Mouse (Mus musculus) urinary bladder, adult 18-20 months (tissue): ENCODE results near the gene Gm37240.
"Not testable (repeated sequence)": the region's sequence is repeated elsewhere in the genome, so short reads cannot be mapped to it uniquely, and the experiment has no call there.

ENCODE experiments used
- DNase-seq, 2 experiments: peaks; one replicate each; pipeline ENCODE4 v3.0.0; 2022; ENCODE audit warnings: low spot score in 2 of 2, mixed read lengths in 2 of 2

The Gm37240 gene

DNA sequence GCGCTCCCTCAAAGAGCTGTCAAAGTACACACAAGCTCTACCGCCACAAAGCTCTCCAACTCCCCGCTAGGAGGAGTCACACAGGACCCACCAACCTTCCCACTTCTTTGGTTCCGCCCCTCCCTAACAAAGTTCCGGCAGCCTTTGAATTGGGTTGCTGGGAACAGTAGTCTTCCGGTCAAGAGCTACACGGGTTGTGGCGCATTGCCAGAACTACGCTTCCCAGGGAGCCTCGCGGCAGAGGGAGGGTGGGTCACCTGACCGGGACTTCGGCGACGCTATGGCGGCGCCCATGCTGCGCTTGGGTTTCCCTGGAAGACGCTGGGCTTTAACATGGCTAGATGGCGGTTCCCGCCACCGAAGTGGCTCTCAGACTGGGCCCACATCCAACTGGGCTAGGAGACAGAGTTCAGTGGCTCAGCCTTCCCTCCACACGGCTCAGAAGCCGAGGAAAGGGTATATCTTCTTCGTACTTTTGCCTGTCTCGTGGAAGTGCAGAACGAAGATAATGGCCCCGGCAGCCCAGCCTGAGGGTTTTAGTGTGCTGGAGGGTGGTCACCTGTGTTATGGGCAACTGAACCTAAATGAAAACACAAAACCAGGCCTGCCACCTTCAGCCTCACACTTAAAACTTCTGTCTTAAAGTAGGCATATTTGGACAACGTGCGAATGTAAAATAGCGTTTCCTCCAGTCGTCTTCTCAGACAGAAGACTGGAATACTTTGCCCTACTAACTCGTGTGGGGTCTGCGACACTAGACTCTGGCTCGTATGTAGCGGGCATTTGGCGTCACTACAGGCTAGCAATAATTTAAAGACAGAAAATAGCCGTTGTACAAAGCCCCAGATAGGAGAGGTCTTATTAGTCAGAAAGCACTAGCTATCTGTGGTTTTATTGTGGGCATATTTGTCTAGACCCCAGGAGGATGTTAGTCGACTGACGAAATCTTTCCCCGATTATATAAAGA, 313.2 kb downstream of the Gm37240 start, which contains the start of gene Gatb:
Gene Gatb (plus strand): TSS at position 256 of the 967 bp plus-strand sequence.
- peak; percentile 94 to 98 for DNase-seq

DNA sequence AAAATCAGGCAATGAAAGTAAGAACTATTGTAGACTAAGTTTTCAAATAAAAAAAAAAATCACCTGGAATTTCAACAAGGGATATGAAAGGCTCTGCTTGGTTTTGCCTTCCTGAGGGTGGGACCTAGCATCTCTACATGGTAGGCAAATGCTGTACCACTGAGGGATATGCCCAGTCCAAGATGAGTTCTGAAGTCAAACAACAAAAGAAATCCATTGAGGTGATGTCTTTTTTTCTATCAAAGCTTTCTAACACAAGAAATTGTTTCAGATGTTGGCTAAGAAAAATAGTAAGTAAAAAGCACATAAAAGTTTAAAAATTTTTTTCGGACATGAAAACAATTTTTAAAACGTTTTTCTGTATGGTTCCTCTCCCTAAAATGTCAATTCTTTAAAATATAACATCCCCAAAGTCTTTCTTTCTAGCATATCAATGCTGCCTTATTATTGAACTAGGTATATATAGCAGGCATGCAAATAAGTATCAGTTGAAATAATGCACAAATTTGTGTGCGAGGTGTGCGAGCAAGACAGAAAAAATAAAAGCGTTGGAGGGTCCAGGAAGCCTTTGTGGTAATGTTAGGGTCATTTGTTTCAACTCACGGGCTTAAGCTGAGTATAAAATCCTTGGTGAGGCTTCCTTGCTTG, 314.0 kb downstream of the Gm37240 start:
- DNase-seq, result no peak

DNA sequence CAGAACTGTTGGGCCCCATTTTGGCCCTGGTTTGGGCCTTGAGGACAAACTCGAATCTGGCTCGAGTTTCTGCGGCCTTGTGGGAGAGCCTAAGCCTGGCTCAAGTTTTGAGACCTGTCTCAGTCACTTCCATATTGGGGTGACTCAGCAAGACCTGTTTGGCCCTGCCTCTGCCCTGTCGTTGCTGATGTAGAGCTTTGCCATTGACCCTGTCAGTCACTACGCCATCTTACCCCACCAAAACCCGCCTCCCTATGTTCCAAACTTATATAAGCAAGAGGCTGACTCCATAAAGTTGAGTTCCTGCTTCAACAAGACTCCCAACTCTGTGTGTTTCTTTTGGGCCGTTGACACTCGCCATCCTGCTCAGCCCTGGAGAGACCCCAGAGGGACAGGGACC, 314.8 kb downstream of the Gm37240 start:
- not testable (repeated sequence) for DNase-seq

DNA sequence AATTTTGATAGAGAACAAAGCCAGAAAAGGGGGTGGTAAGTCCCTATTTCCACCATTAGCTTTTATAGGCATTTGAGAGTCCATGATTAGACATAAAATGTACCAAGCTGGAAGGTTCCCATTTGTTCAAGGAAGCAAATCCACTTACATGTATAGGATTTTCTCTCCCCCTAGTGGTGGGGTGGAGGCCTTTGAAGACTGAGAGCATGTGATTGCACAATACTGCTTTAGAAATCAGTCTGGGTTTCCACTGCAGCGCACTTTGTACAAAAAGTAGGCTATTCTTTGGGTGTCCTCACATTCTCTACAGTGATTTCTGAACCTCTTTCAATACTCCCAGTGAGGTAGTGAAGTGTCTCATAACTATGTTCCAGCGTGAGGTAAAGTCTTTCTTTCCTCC, 316.0 kb downstream of the Gm37240 start:
- DNase-seq, result peak in 1 of 2 experiments; percentile 46

DNA sequence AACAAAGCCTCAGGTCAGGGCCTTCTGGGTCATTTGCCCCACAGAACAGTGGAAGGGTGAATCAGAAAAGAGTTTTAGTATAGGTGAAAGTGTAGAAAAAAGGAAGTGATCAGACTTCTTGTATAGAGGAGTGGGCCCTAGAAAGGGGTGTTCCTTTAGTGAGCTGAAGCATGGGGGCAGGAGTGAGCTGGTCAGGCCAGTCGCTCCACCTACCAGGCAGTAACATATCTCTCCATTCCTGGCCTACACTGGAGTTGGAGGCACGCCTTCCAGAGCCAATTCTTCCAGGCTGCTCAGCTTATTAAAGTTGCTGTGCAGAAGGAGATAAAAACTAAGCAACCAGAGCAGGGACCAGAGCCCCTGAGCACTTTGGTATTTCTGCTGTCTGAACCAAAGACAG, 322.7 kb downstream of the Gm37240 start:
- DNase-seq, result no peak

DNA sequence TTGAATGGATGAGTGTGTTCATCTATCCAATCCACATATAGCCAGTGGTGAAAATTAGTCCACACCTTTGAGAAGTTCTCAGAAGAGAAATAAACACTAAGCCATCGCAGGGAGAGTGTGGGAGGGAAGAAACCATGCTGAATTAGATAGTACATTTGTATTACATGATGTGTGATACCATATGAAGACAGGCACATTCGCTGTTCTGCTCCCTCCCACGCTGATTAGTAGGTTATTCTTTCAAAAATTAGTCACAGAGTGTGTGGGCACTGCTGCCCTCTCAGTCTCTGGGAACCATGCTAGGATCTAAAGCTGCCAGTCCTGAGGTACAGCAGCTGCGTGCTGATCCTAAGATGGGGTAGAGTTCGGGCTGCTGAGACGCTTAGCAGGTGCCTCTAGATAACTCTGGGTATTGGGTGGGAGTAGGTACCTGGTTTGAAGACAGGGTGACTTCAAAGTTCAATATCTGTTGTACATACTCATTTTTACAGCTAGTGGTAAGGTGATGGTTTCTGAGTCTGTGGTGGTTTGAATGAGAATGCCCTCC, 333.5 kb downstream of the Gm37240 start:
- no peak for DNase-seq

DNA sequence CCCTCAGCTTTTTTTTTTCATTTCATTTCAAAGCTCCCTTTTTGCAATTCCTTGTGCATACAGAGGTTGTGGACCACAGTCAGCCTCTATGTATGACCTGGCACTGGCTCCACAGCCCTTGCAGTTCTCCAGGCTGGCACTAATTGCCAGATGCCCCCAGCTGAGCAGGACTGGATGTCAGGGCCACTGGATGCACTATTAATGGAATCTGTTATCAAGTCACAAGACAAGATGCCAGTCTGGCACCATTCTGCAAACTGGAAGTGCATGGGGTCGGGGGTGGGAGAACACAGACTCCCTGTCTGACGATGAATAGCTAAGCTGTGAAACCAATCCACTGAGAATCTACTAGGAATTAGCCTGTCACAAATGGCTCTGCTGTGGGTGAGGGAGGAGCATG, 336.0 kb downstream of the Gm37240 start:
- DNase-seq, result no peak

DNA sequence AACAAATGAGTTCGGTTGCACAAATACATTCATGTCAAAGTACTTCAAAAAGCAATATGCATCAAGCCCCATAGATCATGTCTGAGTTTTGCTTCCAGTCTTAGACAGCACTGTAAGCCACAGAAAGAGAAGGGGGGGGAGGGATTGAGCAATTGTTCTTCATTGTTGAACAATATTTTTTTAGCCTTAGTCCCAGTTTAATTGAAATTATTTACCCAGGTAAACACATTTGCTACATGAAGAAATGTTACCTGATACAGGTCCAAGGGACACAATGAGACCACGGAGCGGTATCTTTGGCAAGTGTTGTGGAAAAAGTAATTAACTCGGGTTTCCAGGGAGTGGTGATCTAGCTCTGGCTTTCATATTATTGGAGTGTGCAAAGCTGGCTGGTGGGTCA, 337.0 kb downstream of the Gm37240 start:
- no peak for DNase-seq

DNA sequence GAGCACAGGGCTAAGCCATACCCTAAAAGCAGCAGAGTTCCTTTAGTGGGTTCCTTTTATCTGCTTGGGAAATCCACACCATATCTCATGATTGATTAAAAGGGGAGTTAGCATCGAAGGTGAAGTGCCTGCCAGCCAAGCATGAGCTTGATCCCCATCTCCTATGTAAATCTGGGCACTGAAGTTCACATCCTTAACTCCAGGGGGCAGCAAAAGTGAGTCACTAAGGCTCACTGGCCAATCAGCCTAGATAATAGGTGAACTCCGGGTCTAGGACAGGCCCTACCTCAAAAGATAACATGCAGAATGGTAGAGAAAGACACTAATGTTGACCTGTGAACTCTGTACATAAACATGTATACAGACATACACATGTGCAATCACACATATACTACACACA, 343.7 kb downstream of the Gm37240 start:
- no peak for DNase-seq

DNA sequence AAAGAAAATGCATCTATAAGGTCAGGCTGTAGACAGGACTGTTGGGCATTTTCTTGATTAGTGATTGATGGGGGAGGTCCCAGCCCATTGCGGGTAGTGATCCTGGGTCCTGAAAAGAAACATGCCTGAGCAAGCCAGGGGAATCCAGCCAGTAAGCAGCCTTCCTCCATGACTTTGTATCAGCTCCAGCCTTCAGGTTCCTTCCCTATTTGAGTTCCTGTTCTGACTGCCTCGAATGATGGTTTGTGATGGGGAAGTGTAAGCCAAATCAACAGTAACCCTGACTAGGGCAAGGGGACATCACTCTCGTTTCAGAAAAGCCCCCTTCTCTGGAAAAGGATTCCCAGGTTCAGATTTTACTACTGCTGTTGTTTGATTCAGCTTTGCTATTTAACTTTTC, 344.6 kb downstream of the Gm37240 start:
- DNase-seq, result no peak

DNA sequence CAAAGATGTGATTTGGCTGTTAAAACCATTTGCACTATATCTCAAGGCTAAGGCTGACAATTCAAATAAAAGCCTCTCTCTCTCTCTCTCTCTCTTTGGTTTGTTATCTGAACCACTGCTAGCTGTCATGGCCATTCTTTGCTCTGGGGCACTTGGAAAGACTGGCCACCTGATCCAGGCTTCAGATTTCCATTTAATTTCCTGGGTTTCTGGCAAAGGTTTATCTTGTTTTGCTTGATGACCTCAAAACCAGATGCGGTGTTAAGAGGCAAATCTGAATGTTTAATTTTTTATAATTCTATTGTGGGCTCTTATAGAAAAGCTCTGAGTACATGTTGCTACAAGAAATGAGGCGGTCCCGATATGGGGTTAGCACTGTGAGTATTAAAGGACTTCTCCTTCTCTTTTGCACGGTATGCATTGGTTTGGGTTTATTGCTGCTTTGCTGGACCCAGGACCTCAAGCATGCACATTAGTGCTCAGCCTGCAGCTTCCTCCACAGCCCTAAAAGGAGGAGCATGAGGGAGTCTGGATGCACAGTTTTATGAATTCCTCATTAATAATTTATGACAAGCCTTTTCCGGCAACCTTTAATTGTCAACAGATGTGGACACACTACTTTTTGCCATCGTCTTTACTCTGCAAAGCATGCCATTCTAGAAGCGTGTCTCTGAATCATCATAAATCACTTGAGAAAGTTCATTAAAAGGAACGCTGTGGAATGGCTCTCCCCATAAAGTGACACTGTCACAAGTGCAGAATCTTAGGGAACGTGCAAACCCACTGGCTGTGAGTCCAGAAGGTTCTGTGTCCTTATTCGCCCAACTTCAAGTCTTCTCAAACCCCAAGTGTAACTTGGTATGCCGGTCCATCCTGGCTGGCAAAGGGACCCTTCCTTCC, 351.4 kb downstream of the Gm37240 start:
- DNase-seq, result no peak

DNA sequence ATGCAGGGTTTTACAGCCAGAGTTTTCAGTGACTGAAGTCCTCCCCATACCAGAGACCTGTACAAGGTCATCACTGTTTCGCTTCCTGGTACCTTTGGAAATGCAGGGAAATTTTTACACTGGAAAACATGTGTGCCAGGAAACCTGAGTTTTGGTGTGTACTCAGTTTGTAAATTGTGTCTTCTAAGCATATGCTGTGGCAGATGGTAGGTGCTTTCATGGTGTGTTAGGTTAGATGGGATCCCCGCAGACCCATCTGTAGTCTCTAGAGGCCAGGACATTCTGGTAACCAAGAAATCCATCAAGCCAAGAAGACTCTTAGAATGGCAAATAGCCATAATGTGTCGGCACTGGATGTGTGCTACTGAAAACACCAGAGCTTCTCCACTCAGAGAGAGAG, 352.3 kb downstream of the Gm37240 start:
- DNase-seq, result no peak

DNA sequence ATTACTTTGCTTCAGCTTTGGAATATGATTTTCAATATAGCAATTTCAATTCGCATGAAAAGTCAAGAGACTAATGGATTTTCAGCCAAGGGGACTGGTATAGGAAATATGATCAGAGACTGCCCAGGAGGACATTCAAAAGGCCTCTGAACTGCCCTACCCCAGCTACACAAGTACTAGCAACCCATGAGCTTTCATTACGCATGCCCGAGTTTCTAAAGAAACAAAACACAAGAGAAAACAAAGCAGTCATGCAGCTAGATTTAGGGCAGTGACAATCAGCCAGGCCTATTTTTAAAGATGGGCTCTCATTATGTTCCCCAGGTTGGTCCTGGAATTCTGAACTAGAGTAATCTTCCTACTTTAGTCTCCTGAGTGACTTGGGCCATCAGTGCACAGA, 354.9 kb downstream of the Gm37240 start:
- no peak for DNase-seq

DNA sequence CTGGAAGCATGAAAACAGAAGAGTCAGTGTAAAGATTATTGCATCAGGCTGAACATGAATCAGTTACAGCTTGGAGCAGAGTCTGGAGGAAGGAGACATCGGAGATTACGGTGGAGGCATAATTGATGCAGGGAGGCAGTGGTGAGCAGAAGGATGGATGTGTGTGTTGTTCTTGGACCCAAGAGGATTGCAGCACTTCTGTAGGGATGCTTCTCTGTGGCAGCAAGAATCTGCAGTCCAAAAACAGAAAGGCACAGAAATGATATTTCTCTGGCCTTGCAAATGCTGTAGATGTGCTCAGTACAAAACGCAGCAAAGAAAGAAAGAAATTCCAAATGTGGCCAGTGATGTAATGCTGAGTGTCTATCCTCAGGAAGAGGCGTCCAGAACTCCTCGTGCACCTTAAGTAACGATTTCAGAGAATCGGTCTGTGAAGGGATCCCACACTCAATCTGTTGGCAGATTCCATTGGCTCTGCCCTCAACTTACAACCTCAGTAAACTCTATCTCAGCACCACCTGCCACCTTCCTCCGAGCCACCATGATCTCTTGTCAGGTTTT, 356.6 kb downstream of the Gm37240 start:
- no peak for DNase-seq

DNA sequence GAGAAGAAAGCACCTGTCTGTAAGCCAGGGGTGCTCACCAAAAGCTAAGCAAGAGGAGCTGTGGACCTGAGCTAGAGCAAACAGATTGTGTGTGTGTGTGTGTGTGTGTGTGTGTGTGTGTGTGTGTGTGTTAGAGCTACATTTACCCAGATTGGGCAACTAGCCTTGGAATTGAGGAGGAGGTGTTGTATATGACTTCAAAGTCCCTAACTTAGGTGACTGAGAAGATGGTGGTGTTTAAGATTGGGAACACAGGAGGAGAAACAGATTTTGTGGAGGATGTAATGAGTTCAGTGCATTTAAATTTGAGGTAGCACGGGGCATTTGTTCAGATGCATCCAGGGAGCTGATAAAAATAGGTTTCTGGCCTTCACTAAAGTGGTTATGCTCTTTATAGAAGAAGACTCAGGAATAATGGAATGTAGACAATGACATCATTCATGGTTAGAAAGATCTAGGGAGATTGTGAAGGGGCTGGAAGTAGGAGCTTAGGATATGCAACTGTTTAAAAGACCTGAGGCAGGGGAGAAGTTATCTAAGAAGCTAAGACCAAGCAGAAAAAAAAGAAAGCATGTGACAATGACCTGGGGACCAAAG, 365.9 kb downstream of the Gm37240 start:
- DNase-seq, result no peak

DNA sequence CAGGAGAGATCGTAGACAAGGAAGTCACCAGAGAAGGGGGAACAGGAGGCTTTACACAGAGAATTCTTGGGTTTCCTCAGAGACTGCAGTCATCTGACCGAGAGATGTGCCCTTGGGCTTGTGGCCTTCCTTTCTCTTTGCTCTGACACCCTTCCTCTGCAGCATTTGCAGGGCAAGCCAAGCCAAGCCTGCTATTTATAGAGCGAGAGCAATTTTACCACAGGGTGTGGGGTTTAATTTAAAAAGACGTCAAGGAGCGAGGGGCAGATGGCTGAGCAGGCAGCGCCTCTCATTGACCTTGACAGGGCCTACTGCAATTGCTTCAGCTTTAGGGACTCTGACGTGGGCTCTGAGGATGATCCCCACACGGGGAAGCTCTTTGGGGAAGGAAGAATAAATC, 368.6 kb downstream of the Gm37240 start:
- DNase-seq, result no peak

DNA sequence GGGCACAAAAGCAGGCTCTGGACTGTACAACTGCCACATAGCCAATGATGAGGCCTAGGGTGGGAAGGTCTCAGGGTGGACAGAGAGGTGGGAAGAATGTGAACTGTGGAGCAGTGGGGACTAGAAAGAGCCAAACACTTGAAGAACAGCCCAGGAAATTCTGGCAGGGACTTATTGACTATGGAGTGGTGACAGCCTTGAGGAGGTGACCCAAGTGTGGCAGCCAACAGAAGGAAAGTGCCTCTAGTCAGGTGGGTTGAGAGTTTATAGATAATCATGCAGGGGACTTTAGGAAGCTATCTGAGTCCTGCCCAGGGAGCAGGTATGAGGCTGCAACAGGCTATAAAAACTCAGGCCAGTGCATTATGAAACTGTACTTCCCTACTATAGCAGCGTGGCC, 369.2 kb downstream of the Gm37240 start:
- no peak for DNase-seq

DNA sequence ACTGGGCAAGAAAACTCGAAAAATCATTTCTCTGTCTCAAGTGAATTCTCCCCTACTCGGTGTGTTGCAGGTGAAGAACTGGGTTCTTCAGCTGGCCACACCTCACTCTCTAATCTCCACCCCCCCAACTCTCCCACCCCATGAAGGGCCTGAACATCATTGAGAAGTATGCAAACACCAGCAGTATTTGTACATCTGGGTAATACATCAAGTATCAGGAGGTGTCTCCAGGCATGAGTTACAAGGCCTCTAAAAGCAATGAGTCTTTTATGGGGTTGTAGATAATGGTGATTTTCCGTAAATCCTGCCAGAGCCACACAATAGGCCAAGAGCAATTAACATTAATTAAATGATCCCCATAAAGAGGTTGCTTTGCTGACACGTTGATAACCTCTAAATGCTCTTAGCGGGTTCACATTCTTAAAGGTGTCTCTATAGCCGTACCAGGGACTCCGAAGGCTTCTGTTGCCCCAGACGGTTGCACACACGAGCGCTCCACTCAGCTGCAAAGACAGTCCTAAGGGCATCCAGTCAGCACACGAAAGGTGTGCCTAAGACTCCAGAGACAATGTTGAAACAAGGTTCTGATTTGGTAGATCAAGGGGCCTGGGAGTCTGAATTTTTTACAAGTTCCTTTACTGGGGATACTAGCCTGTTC, 370.4 kb downstream of the Gm37240 start:
- no peak for DNase-seq

DNA sequence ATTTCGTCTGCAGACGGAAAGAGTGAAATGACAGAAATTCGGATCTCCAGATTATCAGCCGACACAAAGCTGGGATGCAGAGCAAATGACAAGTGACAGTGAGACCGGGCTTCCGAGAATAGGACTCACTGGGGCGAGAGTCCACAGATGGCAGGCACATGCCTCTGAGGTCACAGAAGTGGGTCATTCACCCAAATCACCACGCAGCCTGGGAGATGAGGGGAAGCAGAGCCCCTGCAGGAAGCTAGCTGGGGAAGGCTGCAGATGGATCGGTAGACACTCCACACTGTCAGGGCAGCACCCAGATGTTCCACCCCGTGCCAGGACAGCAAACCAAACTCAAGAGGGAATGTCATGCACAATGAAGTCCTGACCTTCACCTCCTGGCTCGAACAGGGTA, 372.6 kb downstream of the Gm37240 start:
- no peak for DNase-seq

DNA sequence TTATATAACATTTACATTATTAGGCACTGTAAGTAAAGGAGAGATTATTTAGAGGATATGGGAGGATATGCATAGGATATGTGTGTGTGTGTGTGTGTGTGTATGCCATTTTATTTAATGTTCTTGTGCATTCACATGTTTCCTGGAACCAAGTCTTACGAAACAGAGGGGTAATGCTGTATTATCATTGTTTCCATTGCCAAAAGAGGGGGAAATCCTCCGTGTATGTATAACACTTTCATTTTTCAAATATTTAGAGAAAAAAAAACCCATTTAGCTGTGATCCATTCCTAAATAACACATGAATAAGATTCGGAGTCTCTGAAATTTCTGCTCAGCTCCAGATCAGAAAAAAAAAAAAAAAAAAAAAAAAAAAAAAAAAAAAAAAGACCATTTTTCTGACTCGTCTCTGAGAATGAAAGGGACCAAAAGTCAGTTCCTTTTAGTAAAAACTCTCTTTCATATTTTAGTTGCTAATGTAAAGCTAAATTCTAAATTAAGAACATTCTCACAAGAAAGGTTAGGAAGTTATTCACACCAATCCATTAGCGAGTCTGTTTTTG, 378.5 kb downstream of the Gm37240 start:
- no peak for DNase-seq
